Comparison of ENCODE assay signal across 10 mouse cellular contexts in genomic region chr15:83043362-83043708, GRCm38 (mm10). TPM values are rescaled to one million over a fixed set of nuclear protein-coding genes. Genes with fewer than 3 reads are reported as not detected.
DNase-seq lines count a peak whose midpoint lies in the region; ATAC-seq and TF ChIP-seq lines count a peak whose summit lies in the region.
"Had no signal": no experiment of that assay in that cellular context is flagged by ENCODE, and none has a peak within 500 bp of the region (broad histone marks: within the 10 kb centered on the region; RNA-seq: fewer than 3 reads in every experiment).

No protein-coding gene starts in this region.

- H3K9ac ChIP-seq in ES-Bruce4 (ENCODE audit: low read depth, poor library complexity, severe bottlenecking), result peak overlapping the region; percentile 71
- peak overlapping the region; percentile 60 for H3K9ac ChIP-seq in hindbrain, embryonic 13.5 days
- 0 out of 2 replicates have a peak overlapping the region, but pooled peaks have one; percentile 2 for H3K9ac ChIP-seq in midbrain, embryonic 12.5 days (replicated peaks)

- TF ChIP-seq EP300 in ES-Bruce4 (IDR thresholded peaks at IDR 0.05; ENCODE audit: insufficient read depth, low read depth, low read length), result no peak

- WGBS in hindbrain, embryonic 13.5 days, result 70% methylated on average over 22 of the region's 22 CpGs
- 64% methylated on average over 22 of the region's 22 CpGs for WGBS in midbrain, embryonic 12.5 days

- H3K4me2 ChIP-seq in hindbrain, embryonic 13.5 days, result peak overlapping the region; percentile 41; the same call in 1 of the 2 replicates
- H3K4me2 ChIP-seq in midbrain, embryonic 12.5 days (replicated peaks), result peak overlapping the region; percentile 42

- peaks cover 11% of the 10 kb centered on the region for H3K4me1 ChIP-seq in ES-Bruce4 (ENCODE audit: control insufficient read depth, insufficient read depth, low read length)
- H3K4me1 ChIP-seq in cortical plate, adult 2 months (ENCODE audit: control insufficient read depth, insufficient read depth, low read length), result no peaks in the 10 kb centered on the region
- H3K4me1 ChIP-seq in hindbrain, embryonic 13.5 days (replicated peaks), result peaks cover 35% of the 10 kb centered on the region
- peaks cover 32% of the 10 kb centered on the region for H3K4me1 ChIP-seq in midbrain, embryonic 12.5 days

- intact Hi-C loops in left cerebral cortex, postnatal 4 days (cut with DNase I), result no loop called here

- H3K9me3 ChIP-seq in ES-Bruce4 (replicated peaks; ENCODE audit: control insufficient read depth, insufficient read depth, low read length, poor library complexity, severe bottlenecking), result peaks cover 5% of the 10 kb centered on the region
- H3K9me3 ChIP-seq in hindbrain, embryonic 13.5 days, result no peaks in the 10 kb centered on the region
- peaks cover 4% of the 10 kb centered on the region; the same call in 1 of the 2 replicates for H3K9me3 ChIP-seq in midbrain, embryonic 12.5 days

- peak overlapping the region; percentile 64 for H3K27ac ChIP-seq in ES-Bruce4 (ENCODE audit: insufficient read depth, low read length)
- peak overlapping the region; percentile 42; the same call in 1 of the 2 replicates for H3K27ac ChIP-seq in cortical plate, adult 2 months (ENCODE audit: insufficient read depth, low read length)
- H3K27ac ChIP-seq in hindbrain, embryonic 13.5 days, result peak overlapping the region; percentile 50
- peak overlapping the region; percentile 43; the same call in 1 of the 2 replicates for H3K27ac ChIP-seq in midbrain, embryonic 12.5 days (replicated peaks)

- H3K36me3 ChIP-seq in ES-Bruce4 (ENCODE audit: control insufficient read depth, insufficient read depth, low read length, poor library complexity, severe bottlenecking), result no peaks in the 10 kb centered on the region
- no peaks in the 10 kb centered on the region for H3K36me3 ChIP-seq in hindbrain, embryonic 13.5 days
- no peaks in the 10 kb centered on the region for H3K36me3 ChIP-seq in midbrain, embryonic 12.5 days
- H3K36me3 ChIP-seq: G1E had no signal

- no peak for TF ChIP-seq POLR2A in ES-Bruce4 (IDR thresholded peaks at IDR 0.05; ENCODE audit: insufficient read depth, low read length)
- no peak for TF ChIP-seq POLR2A in cortical plate, adult 2 months (IDR thresholded peaks at IDR 0.05; ENCODE audit: extremely low read depth, insufficient read depth, low read length)

- no peaks in the 10 kb centered on the region for H3K27me3 ChIP-seq in ES-Bruce4 (ENCODE audit: control insufficient read depth, insufficient read depth, low read length, poor library complexity, severe bottlenecking)
- peaks cover 18% of the 10 kb centered on the region for H3K27me3 ChIP-seq in hindbrain, embryonic 13.5 days
- H3K27me3 ChIP-seq in midbrain, embryonic 12.5 days, result peaks cover 27% of the 10 kb centered on the region

- no peak for DNase-seq in thymus, postnatal 4 days
- DNase-seq in left cerebral cortex, postnatal 4 days, result no peak

- H3K4me3 ChIP-seq in ES-Bruce4 (ENCODE audit: low read depth, low read length), result peak overlapping the region; percentile 69
- peak overlapping the region; percentile 36 for H3K4me3 ChIP-seq in cortical plate, adult 2 months (ENCODE audit: insufficient read depth, low read length)
- no peak overlapping the region for H3K4me3 ChIP-seq in hindbrain, embryonic 13.5 days
- no peak overlapping the region for H3K4me3 ChIP-seq in midbrain, embryonic 12.5 days
- H3K4me3 ChIP-seq: myocyte had no signal

- TF ChIP-seq CTCF in ES-Bruce4 (IDR thresholded peaks at IDR 0.05; ENCODE audit: low read depth, low read length), result no peak
- TF ChIP-seq CTCF in cortical plate, adult 2 months (IDR thresholded peaks at IDR 0.05; ENCODE audit: extremely low read depth, insufficient read depth, low read length), result no peak

- no peak for ATAC-seq in hindbrain, embryonic 13.5 days (ENCODE audit: low FRiP score)
- no peak for ATAC-seq in midbrain, embryonic 12.5 days (ENCODE audit: low FRiP score, low read depth)
- ATAC-seq in erythroid progenitor cell, adult 5-6 weeks (replicated peaks; ENCODE audit: low FRiP score, poor library complexity, severe bottlenecking), result no peak
- ATAC-seq: lung, postnatal 0 days had no signal

RNA-seq across cellular contexts. Expression of gene Nfam1, which starts 10.2 kb away (rescaled TPM):
- 3.3 and 5.8 TPM in 2 replicates for polyA plus RNA-seq in ES-Bruce4 (2011; ENCODE audit: insufficient read depth, insufficient read length, low read depth, missing spikeins)
- 2.1 and 2.6 TPM in 2 replicates for polyA plus RNA-seq in cortical plate, adult 2 months (2012; rRNA removed)
- polyA plus RNA-seq in hindbrain, embryonic 13.5 days (2015; fragmentation: Nextera tagmentation; extraction: Ambion mirVana), result 2.0 and 2.2 TPM in 2 replicates
- 3.3 and 4.2 TPM in 2 replicates for polyA plus RNA-seq in midbrain, embryonic 12.5 days (2016; fragmentation: Nextera tagmentation; extraction: Ambion mirVana)
- total RNA-seq in erythroid progenitor cell, adult 5-6 weeks (2015; ENCODE audit: low replicate concordance), result 14.4 and 17.2 TPM in 2 replicates
- total RNA-seq in erythroid progenitor cell, adult 5-6 weeks (2017; ENCODE audit: low replicate concordance), result 11.9 and 16.9 TPM in 2 replicates
- total RNA-seq in left cerebral cortex, postnatal 4 days (2021), result 1 to 10 TPM; 2.0 to 2.1 TPM
- polyA plus RNA-seq: myocyte had no signal

RNA-seq across cellular contexts. Expression of gene Serhl, which starts 46.0 kb away (rescaled TPM):
- polyA plus RNA-seq in ES-Bruce4 (2011; ENCODE audit: insufficient read depth, insufficient read length, low read depth, missing spikeins), result 20.5 and 20.7 TPM in 2 replicates
- polyA plus RNA-seq in cortical plate, adult 2 months (2012; rRNA removed), result 15.9 and 16.4 TPM in 2 replicates
- 30.8 and 32.4 TPM in 2 replicates for polyA plus RNA-seq in hindbrain, embryonic 13.5 days (2015; fragmentation: Nextera tagmentation; extraction: Ambion mirVana)
- 42.6 and 43.0 TPM in 2 replicates for polyA plus RNA-seq in midbrain, embryonic 12.5 days (2016; fragmentation: Nextera tagmentation; extraction: Ambion mirVana)
- 21.8 and 33.2 TPM in 2 replicates for total RNA-seq in erythroid progenitor cell, adult 5-6 weeks (2015; ENCODE audit: low replicate concordance)
- total RNA-seq in erythroid progenitor cell, adult 5-6 weeks (2017; ENCODE audit: low replicate concordance), result 3.0 and 5.9 TPM in 2 replicates
- 1 to 10 TPM; 5.1 to 7.3 TPM for total RNA-seq in left cerebral cortex, postnatal 4 days (2021)

RNA-seq across cellular contexts. Expression of gene Tcf20, which starts 55.7 kb away (rescaled TPM):
- polyA plus RNA-seq in ES-Bruce4 (2011; ENCODE audit: insufficient read depth, insufficient read length, low read depth, missing spikeins), result 104 and 108 TPM in 2 replicates
- polyA plus RNA-seq in cortical plate, adult 2 months (2012; rRNA removed), result 37.1 and 38.4 TPM in 2 replicates
- polyA plus RNA-seq in hindbrain, embryonic 13.5 days (2015; fragmentation: Nextera tagmentation; extraction: Ambion mirVana), result 11.8 and 12.6 TPM in 2 replicates
- 13.7 TPM in 2 replicates for polyA plus RNA-seq in midbrain, embryonic 12.5 days (2016; fragmentation: Nextera tagmentation; extraction: Ambion mirVana)
- total RNA-seq in erythroid progenitor cell, adult 5-6 weeks (2015; ENCODE audit: low replicate concordance), result 35.0 and 36.0 TPM in 2 replicates
- total RNA-seq in erythroid progenitor cell, adult 5-6 weeks (2017; ENCODE audit: low replicate concordance), result 51.7 and 55.5 TPM in 2 replicates
- 100 to 1,000 TPM; 142 to 145 TPM for total RNA-seq in left cerebral cortex, postnatal 4 days (2021)

Comparison
In these comparisons a context has a peak if more than half of its experiments do, and no peak if none do; other contexts are left out.
1. H3K4me3 ChIP-seq: peak in ES-Bruce4 (single experiment) and cortical plate, adult 2 months (single experiment); none in hindbrain, embryonic 13.5 days (single experiment) and midbrain, embryonic 12.5 days (single experiment).
2. H3K9ac ChIP-seq: peak in every context shown above with its lines; median percentile 71 in ES-Bruce4; 60 in hindbrain, embryonic 13.5 days; 2 in midbrain, embryonic 12.5 days.
3. Peak in every context shown above with its lines, with median percentiles within 50 percentile points of each other: H3K27ac ChIP-seq.